Mouse (Mus musculus) heart, postnatal 14 days (tissue): ENCODE measurements around the gene Sort1. TPM values are rescaled to one million over a fixed set of nuclear protein-coding genes. Genes with fewer than 3 reads are reported as not detected.

Source experiments
- DNase-seq, 2 experiments: peaks; one replicate each; pipeline ENCODE4 v3.0.0; 2021 to 2022
- intact Hi-C: fragments of 180-260 bp; cut with DNase I; formaldehyde crosslinking; loops from one replicate; pipeline ENCODE4 v1.15.1; 2025
- total RNA-seq, 2 experiments: library from RNA; stranded (reverse); gene quantifications; 2 replicates each; pipeline ENCODE4 v1.2.3; 2021

Gene Sort1
- total RNA-seq, 2 experiments from 2014 or later: 19.8 to 24.1 TPM

DNA sequence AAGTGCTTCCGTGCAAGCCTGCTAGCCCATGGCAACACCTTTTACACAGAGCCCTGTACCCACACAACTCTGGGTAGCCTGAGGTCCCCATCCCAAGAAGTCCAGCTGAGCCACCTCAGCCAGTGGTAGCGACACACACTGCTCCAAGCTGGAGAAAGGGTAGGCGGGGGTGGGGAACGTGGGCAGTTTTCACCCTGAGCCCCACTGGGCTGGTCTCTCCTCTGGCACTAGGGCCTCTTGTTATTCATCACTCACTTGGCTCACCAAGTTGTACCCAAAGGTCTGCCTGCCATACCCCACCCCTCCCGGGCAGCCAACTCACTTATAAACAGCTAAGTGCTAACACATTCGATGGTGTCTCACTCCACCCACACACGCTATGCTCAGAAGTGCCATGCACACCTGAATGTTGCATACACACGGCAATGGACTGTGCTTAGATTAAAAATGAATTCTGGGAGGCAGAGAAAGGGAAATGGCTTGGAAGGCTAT lies 124.7 kb downstream of the Sort1 start:
- no peak for DNase-seq
- intact Hi-C loops: loop anchor here (10.0 kb wide), 1 partner anchor 236 kb away; no protein-coding TSS in a partner anchor

DNA sequence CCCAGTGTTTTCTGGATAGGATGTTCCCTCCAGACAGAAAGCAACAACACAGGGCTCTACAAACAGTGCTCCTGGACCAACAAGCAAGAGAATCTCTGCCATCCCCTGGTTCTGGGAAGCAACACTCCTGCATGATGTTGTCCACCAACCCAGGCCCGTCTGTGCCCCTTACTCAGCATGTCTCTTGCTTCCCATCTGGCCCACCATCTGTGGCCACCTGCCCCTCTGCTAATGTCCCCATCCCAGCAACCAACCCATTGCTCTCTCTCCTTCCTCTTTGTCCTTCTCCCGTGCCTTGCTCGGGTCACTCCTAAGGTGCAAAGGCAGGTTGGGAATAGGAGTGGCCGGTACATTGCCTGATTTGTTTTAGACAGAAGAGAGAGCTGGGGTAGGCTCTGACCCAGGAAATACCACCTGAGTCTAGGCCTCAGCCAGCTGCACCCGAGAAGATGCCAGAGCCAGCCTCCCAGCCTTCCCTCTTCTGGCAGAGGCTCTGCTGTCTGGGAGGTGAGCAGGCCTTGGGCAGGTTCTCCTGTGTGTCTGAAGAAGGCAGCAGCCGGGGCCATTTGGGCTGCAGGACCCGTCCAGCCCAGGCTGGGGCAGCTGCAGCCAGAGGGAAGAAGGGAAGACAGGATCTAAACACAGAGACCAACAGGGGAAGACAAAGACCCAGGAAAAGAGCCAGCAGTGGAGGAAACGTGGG lies 125.9 kb downstream of the Sort1 start:
- intact Hi-C loops: loop anchor here (10.0 kb wide), 1 partner anchor 235 kb away; no protein-coding TSS in a partner anchor
- DNase-seq: no peak

DNA sequence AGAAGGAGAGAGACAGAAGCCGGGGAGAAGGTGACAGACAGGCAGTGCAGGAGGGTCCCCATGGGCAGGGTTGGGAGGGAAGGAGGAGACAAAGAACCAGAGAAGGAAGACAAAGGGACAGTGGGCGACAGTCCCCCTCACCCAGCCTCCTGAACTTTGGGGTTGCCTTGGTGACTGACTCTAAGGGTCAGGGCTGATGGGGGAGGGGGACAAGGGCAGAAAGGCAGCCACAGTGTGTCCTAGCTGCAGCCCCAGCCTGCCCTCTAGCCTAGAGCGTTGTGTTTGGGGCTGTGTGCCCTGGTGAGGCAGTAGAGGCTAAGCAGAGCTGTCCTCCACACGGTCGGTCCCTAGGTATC lies 126.5 kb downstream of the Sort1 start:
- DNase-seq: no peak
- intact Hi-C loops: no loop called here

Other genes starting within 250 kb of the Sort1 start
- 10 to 100 TPM in 1 of 2 experiments, 1 to 10 TPM in 1; 9.2 to 10.1 TPM for gene Gstm4, start 239.2 kb upstream of the Sort1 start, total RNA-seq
- gene Ampd2, start 197.4 kb upstream of the Sort1 start, total RNA-seq: 1 to 10 TPM; 7.5 to 8.7 TPM
- under 1 TPM in 1 of 2 experiments, not detected in 1; 0.34 TPM for gene Gnat2, start 191.3 kb upstream of the Sort1 start, total RNA-seq
- gene Gnai3, start 137.9 kb upstream of the Sort1 start, total RNA-seq: 10 to 100 TPM; 25.0 to 30.2 TPM
- gene Gpr61, start 129.2 kb upstream of the Sort1 start, total RNA-seq: not detected
- 10 to 100 TPM in 1 of 2 experiments, 1 to 10 TPM in 1; 9.0 to 10.1 TPM for gene Amigo1, start 97.7 kb upstream of the Sort1 start, total RNA-seq
- gene Cyb561d1, start 82.9 kb upstream of the Sort1 start, total RNA-seq: 1 to 10 TPM; 5.0 to 5.1 TPM
- 1 to 10 TPM; 2.9 to 3.0 TPM for gene Atxn7l2, start 73.1 kb upstream of the Sort1 start, total RNA-seq
- gene Sypl2, start 57.4 kb upstream of the Sort1 start, total RNA-seq: under 1 TPM; 0.36 to 0.46 TPM
- 10 to 100 TPM; 58.9 to 62.4 TPM for gene Psma5, start 27.2 kb upstream of the Sort1 start, total RNA-seq
- 10 to 100 TPM; 18.9 to 53.7 TPM for gene Mybphl, start 80.8 kb downstream of the Sort1 start, total RNA-seq
- gene Psrc1, start 99.8 kb downstream of the Sort1 start, total RNA-seq: 1 to 10 TPM; 1.1 to 1.7 TPM
- gene Celsr2, start 131.5 kb downstream of the Sort1 start, total RNA-seq: 1 to 10 TPM; 5.4 to 5.9 TPM
- 10 to 100 TPM; 77.8 to 81.7 TPM for gene Sars, start 161.1 kb downstream of the Sort1 start, total RNA-seq